Mouse (Mus musculus) layer of hippocampus, adult 9-11 months (tissue): ENCODE results near the gene Rab1a.
"Not testable (repeated sequence)": the region's sequence is repeated elsewhere in the genome, so short reads cannot be mapped to it uniquely, and the experiment has no call there.

ENCODE experiments used
- DNase-seq: peaks from one replicate; pipeline ENCODE4 v3.0.0; 2022

Rab1a gene

DNA sequence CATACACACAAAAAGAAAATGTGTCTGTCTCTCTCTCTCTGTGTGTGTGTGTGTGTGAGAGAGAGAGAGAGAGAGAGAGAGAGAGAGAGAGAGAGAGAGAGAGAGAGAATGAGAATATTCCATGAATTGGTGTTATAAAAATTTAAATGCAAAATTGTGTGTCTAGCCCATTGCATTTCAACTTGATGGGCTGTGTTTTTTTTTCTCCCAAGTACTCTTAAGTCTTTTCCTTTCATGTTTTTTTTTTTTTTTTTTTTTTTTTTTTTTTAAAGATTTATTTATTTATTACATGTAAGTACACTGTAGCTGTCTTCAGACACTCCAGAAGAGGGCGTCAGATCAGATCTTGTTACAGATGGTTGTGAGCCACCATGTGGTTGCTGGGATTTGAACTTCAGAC lies 20.4 kb downstream of the Rab1a start:
- not testable (repeated sequence) for DNase-seq

DNA sequence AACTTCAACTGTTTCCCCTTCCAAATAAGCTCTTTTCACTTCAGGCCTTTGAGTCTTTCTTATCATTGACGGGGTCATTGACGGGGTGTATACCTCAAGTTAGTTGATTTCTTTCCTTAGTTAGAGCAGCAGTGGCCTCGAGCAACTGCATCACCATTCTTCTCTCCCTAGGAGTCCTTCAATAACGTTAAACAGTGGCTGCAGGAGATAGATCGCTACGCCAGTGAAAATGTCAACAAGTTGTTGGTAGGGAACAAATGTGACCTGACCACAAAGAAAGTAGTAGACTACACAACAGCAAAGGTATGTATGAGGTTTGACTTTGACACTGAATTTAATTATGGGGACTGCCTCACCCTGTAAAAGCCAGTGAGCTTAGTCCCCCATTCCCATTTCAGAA lies 23.0 kb downstream of the Rab1a start:
- DNase-seq = no peak

DNA sequence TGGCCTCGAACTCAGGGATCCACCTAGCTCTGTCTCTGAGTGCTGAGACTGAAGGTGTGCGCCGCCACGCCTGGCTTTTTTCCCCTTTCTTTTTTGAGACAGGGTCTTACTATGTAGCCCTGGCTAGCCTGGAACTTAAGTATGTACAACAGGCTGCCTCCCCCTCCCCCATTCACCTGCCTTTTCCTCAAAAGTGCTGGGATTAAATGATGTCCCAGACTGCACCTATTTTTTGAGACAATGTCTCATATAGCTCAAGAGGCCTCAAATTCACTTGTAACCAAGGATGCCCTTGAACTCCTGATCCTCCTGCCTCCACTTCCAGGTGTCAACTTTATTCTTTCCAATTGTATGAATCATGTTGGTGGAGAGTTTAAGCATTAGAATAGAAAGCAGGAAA lies 24.7 kb downstream of the Rab1a start:
- no peak for DNase-seq

DNA sequence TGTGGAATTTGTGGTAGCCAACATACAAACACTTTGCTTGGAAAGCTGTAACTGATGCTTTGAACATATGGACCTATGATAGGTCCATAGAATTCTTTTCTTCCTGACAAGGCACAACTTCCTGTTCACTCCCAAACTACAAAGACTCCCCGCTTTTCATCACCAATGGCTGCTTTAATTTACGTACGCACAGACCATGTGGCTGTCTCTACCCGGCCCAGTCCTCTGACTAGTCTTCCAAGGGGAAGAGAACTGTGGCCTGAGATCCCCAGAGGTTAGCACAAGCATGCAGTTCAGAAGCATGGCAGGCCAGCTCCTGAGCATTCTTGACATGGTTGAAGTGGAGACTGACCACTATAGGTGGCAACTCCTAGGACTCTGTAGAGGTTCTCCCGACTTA lies 27.4 kb downstream of the Rab1a start:
- no peak for DNase-seq

DNA sequence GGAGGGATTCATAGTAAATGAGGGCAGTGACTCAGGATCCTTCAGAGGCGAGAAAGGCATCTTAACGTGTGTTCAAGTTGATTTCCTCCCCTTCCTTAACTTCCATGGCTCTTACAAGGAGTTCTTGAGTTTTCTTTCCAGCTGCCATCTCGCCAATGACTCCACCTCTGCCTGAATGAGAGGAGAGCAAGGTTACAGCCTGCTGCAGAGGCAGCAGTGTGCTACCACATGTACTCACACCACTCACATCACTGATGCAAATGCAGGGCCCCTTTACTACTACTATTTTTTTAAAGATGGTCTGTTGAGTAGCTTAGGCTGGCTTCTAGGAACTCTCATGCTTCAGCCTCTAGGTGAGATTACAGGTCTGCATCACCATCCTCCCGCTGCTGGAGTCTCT lies 28.1 kb downstream of the Rab1a start:
- DNase-seq = no peak

DNA sequence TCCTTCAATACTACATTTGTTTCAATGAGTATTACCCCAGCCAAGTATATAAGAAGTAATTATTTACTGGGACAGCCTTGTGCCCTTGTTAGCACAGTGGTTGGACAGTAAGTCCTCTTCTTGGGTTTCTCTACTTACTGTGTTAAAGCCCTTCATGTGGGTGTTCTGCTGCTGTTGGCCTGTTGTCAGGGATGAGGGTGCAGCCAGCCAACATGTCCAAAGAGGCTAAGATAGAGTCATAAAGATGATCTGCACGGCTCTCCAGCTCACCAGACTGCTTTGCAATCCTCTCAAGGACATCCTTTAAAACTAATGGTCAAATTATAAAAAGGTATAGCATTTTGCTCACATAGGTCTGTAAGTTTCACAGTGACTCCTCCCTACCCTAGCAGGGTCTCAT lies 29.1 kb downstream of the Rab1a start:
- no peak for DNase-seq

DNA sequence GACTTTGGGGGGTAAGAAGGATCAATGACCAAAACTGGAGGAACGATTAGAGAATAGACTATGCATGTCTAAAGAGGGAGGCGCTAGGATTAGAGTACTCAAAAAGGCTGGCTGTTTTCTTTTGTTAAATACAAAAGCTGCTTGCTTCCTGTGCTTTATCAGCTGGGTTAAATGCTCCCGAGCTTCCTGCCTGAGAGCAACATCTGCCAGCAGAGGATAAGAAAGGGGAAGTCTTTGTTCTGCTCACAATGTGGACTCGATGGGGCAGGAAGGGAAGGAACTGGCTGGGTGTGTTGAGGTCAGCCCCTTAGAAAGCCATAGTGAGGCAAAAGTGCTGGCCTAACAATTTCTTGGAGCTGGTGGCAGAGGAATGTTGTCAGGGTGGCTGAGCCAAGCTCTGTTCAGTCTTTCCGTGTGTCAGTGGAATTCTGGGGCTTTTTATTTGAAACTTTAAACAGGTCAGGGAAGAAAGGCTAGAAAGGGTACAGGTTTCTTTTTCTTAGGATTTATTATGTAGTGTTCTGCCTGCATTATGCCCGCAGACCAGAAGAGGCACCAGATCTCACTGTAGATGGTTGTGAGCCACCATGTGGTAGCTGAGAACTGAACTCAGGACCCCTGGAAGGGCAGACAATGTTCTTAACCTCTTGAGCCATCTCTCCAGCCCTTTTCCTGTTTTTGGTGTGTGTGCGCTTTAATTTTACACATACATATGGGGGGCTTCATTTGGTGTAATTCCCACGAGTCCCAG lies 30.1 kb downstream of the Rab1a start:
- peak; percentile 71 for DNase-seq

DNA sequence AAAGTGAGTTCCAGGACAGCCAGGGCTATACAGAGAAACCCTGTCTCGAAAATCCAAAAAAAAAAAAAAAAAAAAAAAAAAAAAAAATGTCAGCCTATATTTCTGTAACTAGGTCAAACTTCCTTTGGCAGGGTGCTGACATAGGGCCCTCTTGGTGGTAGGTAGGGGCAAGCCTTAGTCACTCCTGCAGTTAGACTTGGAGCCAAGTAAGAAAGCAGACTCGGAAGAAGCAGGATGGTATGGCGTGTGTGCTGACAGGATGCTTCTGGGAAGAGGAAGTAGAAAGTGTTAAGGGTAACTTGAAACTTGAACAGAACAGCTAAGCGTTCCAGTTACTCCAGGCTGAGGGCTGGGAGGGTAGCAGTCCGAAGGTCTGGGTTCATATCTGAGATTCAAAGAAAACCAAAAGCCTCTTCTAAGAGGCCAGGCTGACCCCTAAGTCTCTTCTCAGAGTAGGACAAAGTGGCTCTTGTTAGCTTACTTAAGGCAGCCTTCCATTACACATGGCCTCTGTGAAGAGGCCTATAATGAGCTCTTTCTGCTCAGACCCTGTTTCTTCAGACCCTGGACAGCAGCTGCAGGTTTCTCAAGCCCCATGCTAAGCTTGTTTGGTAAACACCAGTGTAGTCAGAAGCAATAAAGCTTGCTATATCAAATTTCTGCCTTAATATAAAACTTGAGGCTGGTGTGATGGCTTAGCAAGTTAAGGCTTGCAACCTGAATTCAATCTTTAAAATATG lies 31.0 kb downstream of the Rab1a start:
- no peak for DNase-seq

DNA sequence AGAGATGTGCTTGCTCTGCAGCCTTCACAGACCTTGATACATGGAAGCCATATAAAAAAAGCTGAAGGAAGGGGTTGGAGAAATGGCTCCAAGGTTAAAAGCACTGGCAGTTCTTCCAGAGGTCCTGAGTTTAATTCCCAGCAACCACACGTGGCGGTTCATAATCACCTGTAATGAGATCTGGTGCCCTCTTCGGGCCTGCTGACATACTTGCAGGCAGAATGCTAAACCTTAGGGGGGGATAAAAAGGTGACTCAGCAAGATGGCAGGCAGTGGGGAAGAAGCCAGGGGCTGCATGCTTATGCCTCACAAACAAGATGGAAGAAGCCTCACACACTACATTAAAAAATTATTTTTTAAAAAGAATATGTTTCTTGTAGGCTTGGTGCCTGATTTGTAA lies 33.0 kb downstream of the Rab1a start:
- DNase-seq = no peak

DNA sequence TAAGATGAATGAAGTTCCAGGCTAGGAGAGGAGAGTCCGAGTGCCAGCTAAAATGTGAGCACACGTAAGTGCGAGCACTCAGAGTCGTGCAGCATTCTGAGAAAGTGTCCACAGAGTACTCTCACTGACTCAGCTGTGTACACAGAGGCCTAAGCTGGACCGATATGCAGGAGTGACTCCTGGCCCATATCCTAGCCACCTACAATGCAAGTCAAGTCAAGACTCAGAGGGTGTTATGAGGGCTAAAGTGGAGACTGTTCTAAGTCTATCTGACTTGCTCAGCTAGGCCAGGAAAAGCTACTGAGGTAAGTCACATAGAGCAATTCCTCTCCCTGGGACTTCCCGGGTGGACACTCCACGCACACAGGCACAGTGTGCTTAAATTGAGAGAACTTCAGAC lies 35.8 kb downstream of the Rab1a start:
- DNase-seq = no peak

DNA sequence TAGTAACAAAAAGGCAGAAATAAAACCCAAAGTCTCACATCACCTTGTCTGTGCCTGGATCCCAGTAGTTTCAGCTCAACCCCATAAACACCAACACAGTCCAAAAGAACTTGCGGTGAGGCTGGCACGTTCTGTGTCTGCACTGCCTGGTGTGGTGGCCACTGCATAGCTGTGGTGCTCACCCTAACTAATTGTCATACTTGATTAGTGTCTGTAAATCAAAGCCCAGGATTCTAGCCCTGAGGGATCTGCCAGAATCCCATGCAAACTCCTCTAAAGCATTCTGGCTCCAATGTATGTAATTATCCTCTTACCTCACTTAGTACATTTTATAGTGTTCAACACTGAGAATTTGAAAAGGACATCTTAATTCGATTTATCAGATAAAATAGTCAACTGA lies 36.7 kb downstream of the Rab1a start:
- DNase-seq = no peak

DNA sequence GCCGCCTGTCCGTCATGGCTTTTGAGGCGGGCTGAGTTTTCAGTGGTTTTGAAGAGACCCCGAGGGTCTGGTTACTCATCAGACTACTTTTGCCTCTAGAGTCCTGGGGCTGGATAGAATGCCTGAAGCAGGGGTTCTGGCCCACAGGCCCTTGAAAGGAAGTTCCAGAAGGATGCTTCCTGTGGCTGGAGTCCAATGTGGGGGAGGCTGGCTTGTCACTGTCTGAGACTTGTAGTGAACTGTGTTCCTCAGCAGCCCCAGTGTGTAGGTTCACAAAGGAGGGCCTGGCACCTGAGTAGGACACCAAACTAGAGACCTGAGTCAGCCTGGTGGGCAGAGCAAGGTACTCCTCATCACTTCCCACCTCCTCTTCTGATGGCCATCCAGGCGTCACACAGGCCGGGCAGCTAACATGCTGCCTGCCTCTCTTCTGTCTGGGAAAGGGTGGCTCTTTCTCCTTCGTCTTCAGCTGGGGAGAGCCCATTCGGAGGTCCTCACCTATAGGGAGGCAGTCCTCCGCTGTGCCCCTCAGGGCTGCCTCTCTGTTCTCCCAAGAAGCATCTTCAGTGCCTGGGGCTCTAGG lies 38.1 kb downstream of the Rab1a start:
- DNase-seq = no peak

DNA sequence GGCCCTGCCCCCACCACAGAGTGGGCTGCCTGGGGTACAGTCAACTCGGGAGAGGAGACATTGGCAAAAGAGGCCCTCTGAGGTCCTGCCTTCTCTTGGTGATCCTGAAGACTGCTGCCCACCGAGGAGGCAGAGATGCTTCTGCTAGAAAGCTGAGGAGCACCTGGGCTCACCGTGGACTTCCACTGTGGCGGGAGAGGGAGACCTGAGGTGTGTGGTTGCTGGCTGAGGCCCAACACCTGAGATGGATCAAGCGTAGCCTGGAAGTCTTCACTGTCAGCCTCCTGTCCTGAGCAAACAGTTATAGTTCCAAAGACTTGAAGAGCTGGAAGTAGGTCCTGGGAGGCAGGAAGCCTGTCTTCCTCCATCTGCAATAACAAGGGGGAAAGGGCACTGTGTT lies 39.1 kb downstream of the Rab1a start:
- DNase-seq = no peak

DNA sequence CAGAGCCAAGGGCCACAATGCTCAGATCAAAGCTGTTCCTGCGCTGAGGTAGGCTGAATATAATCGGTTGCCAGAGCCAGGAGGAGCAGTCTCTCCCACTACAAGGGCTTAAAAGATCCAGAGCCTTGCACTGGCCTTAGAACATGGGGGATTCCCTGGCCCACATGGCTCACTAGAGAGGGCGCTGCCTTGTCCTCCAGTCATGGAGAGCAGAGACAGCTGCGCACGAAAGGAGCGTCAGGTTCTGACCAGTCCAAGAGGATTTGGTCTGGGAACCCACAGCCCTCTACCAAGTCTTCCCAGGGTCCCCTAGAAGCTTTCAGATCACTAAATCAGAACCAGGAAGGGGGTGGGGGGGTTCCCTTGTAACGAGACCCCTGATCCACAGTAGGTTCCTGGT lies 40.1 kb downstream of the Rab1a start:
- DNase-seq = no peak

DNA sequence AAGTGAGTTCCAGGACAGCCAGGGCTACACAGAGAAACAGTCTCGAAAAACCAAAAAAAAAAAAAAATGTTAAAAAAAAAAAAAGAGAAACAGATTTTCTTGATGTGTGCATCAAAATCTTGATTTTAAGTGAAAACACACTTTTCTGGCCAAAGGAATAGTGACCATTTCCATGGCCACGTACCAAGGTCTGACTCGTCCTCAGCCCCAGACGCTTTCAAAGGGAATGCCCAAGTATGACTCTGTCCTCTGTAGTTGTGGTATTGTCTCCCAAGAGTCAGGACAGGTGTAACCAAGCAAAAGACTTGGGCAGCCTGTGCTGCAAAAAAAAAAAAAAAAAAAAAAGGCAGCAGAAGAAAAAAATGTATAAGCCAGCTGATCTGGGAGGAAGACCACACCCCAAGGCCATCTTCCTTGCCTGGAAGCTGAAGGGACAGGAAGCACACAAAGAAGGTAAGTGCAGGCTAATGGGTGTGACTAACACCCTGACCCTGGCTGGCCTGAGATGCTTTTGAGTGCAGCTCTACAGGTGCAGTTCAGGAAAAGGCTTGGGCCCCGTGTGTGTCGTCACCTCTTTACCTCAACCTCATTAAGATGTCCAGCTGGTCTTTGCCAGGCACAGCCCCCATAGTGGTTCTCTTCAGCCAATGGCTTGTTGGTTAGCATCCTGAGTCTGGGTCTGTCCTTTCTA lies 41.3 kb downstream of the Rab1a start:
- no peak for DNase-seq

DNA sequence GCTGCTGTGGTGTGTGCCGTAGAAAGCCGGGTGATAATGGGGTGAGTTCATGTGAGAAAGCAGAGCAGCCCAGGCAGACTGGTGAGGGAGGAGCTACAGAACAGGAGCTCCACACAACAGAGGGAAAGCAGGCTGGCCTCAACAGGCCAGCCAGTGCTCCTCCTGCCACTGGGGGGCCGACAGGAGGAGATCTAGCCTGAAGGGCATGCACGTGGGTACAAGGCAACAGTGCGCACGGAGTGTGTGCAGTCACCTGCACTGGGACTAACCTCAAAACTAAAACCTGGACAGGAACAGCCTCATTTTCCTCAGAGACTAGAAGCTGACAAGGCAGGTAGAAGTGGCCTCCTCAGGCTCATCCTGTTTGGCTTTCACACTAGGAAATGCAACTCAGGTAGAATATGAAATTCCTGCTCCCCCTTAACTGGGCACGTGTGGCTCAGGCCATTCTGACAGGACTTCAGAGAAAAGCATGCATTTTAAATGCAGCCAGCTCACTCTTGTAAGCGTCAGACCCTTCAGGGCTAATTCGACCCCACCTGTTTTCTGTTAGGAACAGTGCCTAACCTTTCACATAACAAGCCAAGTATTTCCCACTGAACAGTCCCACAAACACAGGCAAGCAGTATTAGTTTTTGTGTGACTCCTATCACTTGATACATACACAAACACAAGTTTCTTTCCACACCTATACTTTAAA lies 42.1 kb downstream of the Rab1a start:
- no peak for DNase-seq

DNA sequence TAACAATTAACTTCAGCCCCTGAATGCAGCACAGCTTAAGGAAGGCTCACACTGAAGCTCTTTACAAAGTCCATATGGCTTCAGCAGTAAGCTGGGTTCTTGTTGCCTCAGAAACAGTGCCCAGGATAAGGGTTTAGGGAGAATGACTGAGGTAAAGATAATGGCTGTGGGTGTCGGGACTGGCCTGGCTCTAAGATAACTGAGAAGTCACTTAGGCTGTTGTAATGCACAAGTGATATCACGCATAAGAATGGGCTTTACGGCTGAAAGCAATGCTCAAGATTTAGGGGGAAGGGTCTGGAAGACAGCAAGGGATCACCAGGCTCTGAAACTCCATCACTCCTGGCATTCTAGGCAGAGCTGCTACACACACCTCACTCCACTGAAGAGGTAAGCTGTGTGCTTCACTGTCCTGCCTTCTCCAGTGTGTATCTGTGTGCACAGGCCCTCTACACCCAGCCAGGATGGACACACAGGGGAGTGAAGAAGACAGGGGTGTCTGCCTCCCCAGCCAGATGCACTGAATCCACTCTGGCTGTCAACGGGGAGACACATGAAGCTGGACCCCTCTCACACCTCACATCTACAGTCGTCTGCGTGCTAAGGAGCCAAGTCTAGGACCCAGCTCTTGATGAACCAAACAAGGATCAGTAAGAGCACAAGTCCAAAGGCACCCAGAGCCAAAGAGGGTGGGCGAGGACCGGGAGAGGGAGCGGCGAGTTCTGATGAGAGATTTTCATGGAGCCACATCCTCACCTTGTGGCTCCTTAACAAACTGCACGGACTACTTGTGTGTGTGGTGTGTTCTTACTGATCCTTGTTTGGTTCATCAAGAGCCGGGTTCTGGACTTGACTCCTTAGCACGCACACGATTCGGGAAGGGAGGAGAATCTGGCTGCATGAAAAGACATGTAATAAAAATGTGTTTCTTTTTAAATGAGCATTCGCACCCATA lies 43.4 kb downstream of the Rab1a start:
- DNase-seq = no peak

DNA sequence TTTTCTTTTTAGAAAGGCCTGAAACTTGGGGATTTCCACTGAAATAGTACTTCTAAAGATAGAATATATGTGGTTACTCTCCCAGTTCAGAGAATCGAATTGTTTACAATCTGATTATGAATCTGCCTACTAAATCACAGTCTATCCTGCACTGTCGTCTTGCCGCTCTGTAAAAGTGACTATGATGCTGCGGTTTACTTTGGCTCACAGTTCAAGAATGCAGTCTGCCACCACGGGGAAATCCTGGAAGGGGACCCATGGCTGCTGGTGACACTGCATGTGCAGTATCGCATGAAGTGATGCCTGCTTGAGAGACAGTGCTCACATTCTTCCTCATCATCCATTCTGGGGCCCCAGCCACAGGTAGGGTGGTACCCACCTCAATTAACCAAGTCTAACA lies 44.1 kb downstream of the Rab1a start:
- DNase-seq = no peak

DNA sequence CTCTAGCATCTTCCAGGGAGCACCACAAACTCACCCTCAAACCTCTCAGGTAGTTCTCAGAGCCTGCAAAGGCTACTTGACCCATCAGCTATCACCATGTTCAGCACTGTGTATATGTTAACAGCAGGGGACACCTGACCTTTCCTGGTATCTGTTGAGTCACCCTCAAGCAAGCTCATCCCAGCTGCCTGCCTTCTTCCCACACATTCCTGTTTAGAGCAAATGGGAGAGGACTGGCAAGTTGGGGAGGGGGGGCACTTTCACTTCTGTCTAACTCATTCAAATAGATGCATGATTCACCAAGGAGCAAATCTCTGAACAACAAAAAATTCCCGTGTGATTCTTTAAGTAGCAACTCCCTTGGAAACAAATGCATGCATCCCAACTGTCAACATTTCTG lies 45.4 kb downstream of the Rab1a start:
- DNase-seq = no peak

DNA sequence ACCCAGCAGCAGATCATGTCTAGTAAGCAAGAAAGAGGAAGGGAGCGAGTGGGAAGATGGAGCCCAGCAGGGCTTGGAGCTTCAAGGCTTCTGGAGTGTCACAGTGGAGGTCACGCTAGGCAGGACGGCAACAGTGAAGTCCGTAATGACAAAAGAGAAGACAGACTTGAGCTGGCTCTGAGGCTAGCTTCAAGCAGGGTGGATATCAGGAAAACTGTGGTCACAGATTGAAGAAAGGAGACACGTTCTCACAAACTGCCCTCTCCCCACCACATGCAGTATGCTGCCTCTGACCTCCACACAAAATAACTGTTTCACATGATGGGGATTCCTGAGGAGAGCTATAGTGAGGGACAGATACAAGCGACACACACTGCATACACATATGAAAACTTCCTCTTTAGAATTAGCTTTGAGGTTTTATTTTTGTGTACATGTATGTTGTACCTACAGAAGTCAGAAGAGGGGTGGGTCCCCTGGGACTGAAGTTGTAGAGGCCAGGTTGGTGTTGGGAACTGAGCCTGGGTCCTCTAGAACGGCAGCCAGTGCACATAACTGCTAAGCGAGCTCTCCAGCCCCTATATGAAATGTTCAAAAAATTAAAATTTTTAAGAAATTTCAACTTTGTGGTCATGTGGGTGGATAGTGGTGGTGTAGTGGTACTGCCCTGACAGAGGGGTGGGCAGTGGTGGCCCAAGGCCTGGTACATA lies 46.1 kb downstream of the Rab1a start:
- DNase-seq = no peak

DNA sequence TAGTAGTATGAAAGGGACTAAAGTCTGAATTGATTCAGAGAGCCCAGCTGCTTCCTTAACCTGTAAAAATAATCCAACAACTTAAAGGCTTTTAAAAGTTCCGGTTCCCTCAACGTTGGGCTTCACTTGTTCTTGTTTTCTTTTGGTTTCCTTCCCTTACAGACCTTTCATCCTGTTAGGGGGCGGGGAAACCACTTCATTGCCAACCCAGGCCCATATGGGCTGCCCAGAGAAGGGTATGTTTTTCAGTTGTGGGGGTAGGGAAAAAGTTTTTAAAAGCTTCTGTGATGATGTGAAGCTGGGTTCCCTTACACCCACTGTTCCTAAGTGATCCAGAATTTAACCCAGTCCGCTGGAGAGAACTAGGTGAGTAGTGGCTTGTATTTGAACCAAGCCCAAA lies 47.0 kb downstream of the Rab1a start:
- no peak for DNase-seq
